Mouse (Mus musculus): ENCODE measurements around the gene Clybl. TPM values are rescaled to one million over a fixed set of nuclear protein-coding genes. Genes with fewer than 3 reads are reported as not detected.

Gene Clybl
- total RNA-seq, 2 experiments from 2014 or later: 68.1 to 80.2 TPM

GRCm38 (mm10) chr14:122449601-122450495, 268.3 kb downstream of the Clybl start:
- intact Hi-C loops (cut with DNase I; ENCODE audit: low total_unique reads): no loop called here
- no peak for DNase-seq

GRCm38 (mm10) chr14:122450496-122451382, 269.2 kb downstream of the Clybl start, which contains the start of gene Gm5089:
TSS of gene Gm5089 (minus strand) at chr14:122451115.
- no peak for DNase-seq
- intact Hi-C loops (cut with DNase I; ENCODE audit: low total_unique reads): no loop called here

GRCm38 (mm10) chr14:122451551-122452145, 270.1 kb downstream of the Clybl start:
- intact Hi-C loops (cut with DNase I; ENCODE audit: low total_unique reads): no loop called here
- no peak for DNase-seq

Other genes with a start within 250 kb of the Clybl start
- gene Gpr183, start 216.5 kb upstream of the Clybl start, total RNA-seq (2021): 1 to 10 TPM in 1 of 2 experiments, under 1 TPM in 1; 0.64 to 1.3 TPM
- not detected for gene Timm8a2, start 147.0 kb upstream of the Clybl start, total RNA-seq (2021)
- 10 to 100 TPM; 63.2 to 64.1 TPM for gene Tm9sf2, start 74.7 kb upstream of the Clybl start, total RNA-seq (2021)

All from gastrocnemius, postnatal 14 days (tissue).